Mouse (Mus musculus) CH12.LX (cell line): ENCODE measurements around the gene Camsap2. TPM values are rescaled to one million over a fixed set of nuclear protein-coding genes. Genes with fewer than 3 reads are reported as not detected.

Experiments
- DNase-seq: peaks from one replicate; pipeline ENCODE4 v3.0.0-alpha.2; 2013; ENCODE audit errors: extremely low read depth
- H3K27ac ChIP-seq: 2 replicates; pipeline ENCODE4 v1.5.1; 2012; ENCODE audit warnings: low read depth, mild to moderate bottlenecking, control low read depth, moderate library complexity; ENCODE audit not compliant: insufficient read depth
- H3K27me3 ChIP-seq: replicated peaks from 2 replicates; pipeline ENCODE3; 2012; ENCODE audit warnings: inconsistent platforms
- H3K36me3 ChIP-seq, 2 experiments: replicated peaks in 1 of 2; 2 replicates each; pipeline versions ENCODE3 to v1.6.1; 2012; ENCODE audit warnings: inconsistent platforms in 1 of 2, low read length in 1 of 2, mild to moderate bottlenecking in 1 of 2, mixed read lengths in 1 of 2, moderate library complexity in 1 of 2; ENCODE audit not compliant: control insufficient read depth in 1 of 2, insufficient read depth in 1 of 2
- H3K4me1 ChIP-seq, 2 experiments: 2 replicates each; pipeline ENCODE4 v1.6.1; 2012; ENCODE audit warnings: inconsistent platforms in 1 of 2, moderate library complexity in 1 of 2; ENCODE audit not compliant: insufficient read depth in 2 of 2, control insufficient read depth in 1 of 2
- H3K4me2 ChIP-seq: 2 replicates; pipeline ENCODE4 v1.6.1; 2012; ENCODE audit warnings: low read depth, mild to moderate bottlenecking, control low read depth; ENCODE audit not compliant: poor library complexity, insufficient read depth, severe bottlenecking
- H3K4me3 ChIP-seq, 3 experiments: fragments of 150-350 bp in 1 of 3; sonication (generic) in 1 of 3; replicated peaks in 1 of 3; 2 replicates each; pipeline versions ENCODE3 to v1.5.1; 2011 to 2012; ENCODE audit warnings: low read depth in 2 of 3, low read length in 2 of 3, mild to moderate bottlenecking in 2 of 3, moderate library complexity in 2 of 3, control low read depth in 1 of 3, improper control_type of control experiment in 1 of 3, inconsistent platforms in 1 of 3, mixed read lengths in 1 of 3; ENCODE audit not compliant: poor library complexity in 1 of 3
- H3K79me2 ChIP-seq: replicated peaks from 2 replicates; pipeline ENCODE4 v1.6.1; 2012; ENCODE audit warnings: mild to moderate bottlenecking, moderate library complexity; ENCODE audit not compliant: control insufficient read depth, poor library complexity, insufficient read depth, severe bottlenecking; ENCODE audit errors: extremely low read depth
- H3K9ac ChIP-seq: 2 replicates; pipeline ENCODE4 v1.6.1; 2012; ENCODE audit warnings: low read depth, mild to moderate bottlenecking, control low read depth, moderate library complexity; ENCODE audit not compliant: insufficient read depth
- H3K9me3 ChIP-seq: replicated peaks from 2 replicates; pipeline ENCODE3; 2012; ENCODE audit warnings: low read length, inconsistent platforms, mixed read lengths
- BHLHE40 ChIP-seq: IDR thresholded peaks from 2 replicates; pipeline ENCODE4 v1.6.1; 2011; ENCODE audit warnings: mild to moderate bottlenecking, low read depth, low read length, improper control_type of control experiment
- CHD1 ChIP-seq: IDR thresholded peaks from 2 replicates; pipeline ENCODE4 v1.6.1; 2012; ENCODE audit warnings: low read depth, low read length, improper control_type of control experiment, inconsistent platforms
- CHD2 ChIP-seq: IDR thresholded peaks from 2 replicates; pipeline ENCODE4 v1.6.1; 2011; ENCODE audit warnings: low read length, improper control_type of control experiment
- CTCF ChIP-seq, 2 experiments: IDR thresholded peaks in 1 of 2; conservative IDR thresholded peaks in 1 of 2; 2 replicates each; pipeline ENCODE4 v1.5.1; 2011 to 2012; ENCODE audit warnings: low read depth in 2 of 2, low read length in 2 of 2, improper control_type of control experiment in 1 of 2, inconsistent platforms in 1 of 2, mild to moderate bottlenecking in 1 of 2, moderate library complexity in 1 of 2
- EP300 ChIP-seq: IDR thresholded peaks from 2 replicates; pipeline ENCODE4 v1.6.1; 2011; ENCODE audit warnings: low read length, improper control_type of control experiment
- GABPA ChIP-seq: IDR thresholded peaks from 2 replicates; pipeline ENCODE4 v1.6.1; 2012; ENCODE audit warnings: low read depth, low read length, improper control_type of control experiment, inconsistent platforms; ENCODE audit not compliant: insufficient replicate concordance
- HCFC1 ChIP-seq: IDR thresholded peaks from 2 replicates; pipeline ENCODE4 v1.6.1; 2012; ENCODE audit warnings: low read depth, mild to moderate bottlenecking, inconsistent platforms, low read length, improper control_type of control experiment
- IRF4 ChIP-seq: IDR thresholded peaks from 2 replicates; pipeline ENCODE4 v1.6.1; 2014; ENCODE audit warnings: low read depth, mild to moderate bottlenecking, inconsistent platforms, low read length, improper control_type of control experiment
- JUN ChIP-seq: IDR thresholded peaks from 2 replicates; pipeline ENCODE4 v1.6.1; 2011; ENCODE audit warnings: low read depth, mild to moderate bottlenecking, low read length, improper control_type of control experiment, moderate library complexity; ENCODE audit not compliant: insufficient read depth
- JUND ChIP-seq: conservative IDR thresholded peaks from 2 replicates; pipeline ENCODE4 v1.6.1; 2011; ENCODE audit warnings: low read depth, low read length, improper control_type of control experiment
- MAFK ChIP-seq: IDR thresholded peaks from 2 replicates; pipeline ENCODE4 v1.6.1; 2011; ENCODE audit warnings: low read length, improper control_type of control experiment; ENCODE audit not compliant: insufficient replicate concordance
- MAX ChIP-seq: IDR thresholded peaks from 2 replicates; pipeline ENCODE4 v1.6.1; 2011; ENCODE audit warnings: low read length, improper control_type of control experiment
- MXI1 ChIP-seq: IDR thresholded peaks from 2 replicates; pipeline ENCODE4 v1.6.1; 2011; ENCODE audit warnings: mild to moderate bottlenecking, low read depth, low read length, improper control_type of control experiment
- MYC ChIP-seq: IDR thresholded peaks from 2 replicates; pipeline ENCODE4 v1.6.1; 2011; ENCODE audit warnings: low read depth, mild to moderate bottlenecking, improper control_type of control experiment, low read length
- NELFE ChIP-seq: IDR thresholded peaks from 2 replicates; pipeline ENCODE4 v1.6.1; 2011; ENCODE audit warnings: low read depth, low read length, improper control_type of control experiment
- PAX5 ChIP-seq: IDR thresholded peaks from 2 replicates; pipeline ENCODE4 v1.6.1; 2012; ENCODE audit warnings: low read length, inconsistent platforms, mixed read lengths
- POLR2A ChIP-seq: IDR thresholded peaks from 2 replicates; pipeline ENCODE4 v1.6.1; 2011; ENCODE audit warnings: low read depth, mild to moderate bottlenecking, improper control_type of control experiment, low read length
- POLR2AphosphoS2 ChIP-seq: IDR thresholded peaks from 2 replicates; pipeline ENCODE4 v1.6.1; 2011; ENCODE audit warnings: low read depth, low read length, improper control_type of control experiment
- SIN3A ChIP-seq: IDR thresholded peaks from 2 replicates; pipeline ENCODE4 v1.6.1; 2012; ENCODE audit warnings: low read length, improper control_type of control experiment, inconsistent platforms
- SMC3 ChIP-seq: IDR thresholded peaks from 2 replicates; pipeline ENCODE4 v1.6.1; 2011; ENCODE audit warnings: low read depth, low read length, improper control_type of control experiment
- TCF12 ChIP-seq: IDR thresholded peaks from 2 replicates; pipeline ENCODE4 v1.6.1; 2014; ENCODE audit warnings: low read depth, mild to moderate bottlenecking, inconsistent platforms, low read length, improper control_type of control experiment
- UBTF ChIP-seq: IDR thresholded peaks from 2 replicates; pipeline ENCODE4 v1.6.1; 2012; ENCODE audit warnings: low read depth, mild to moderate bottlenecking, inconsistent platforms, low read length, improper control_type of control experiment, moderate library complexity
- USF1 ChIP-seq: IDR thresholded peaks from 2 replicates; pipeline ENCODE4 v1.6.1; 2014; ENCODE audit warnings: low read depth, mild to moderate bottlenecking, inconsistent platforms, low read length, improper control_type of control experiment
- USF2 ChIP-seq: conservative IDR thresholded peaks from 2 replicates; pipeline ENCODE4 v1.6.1; 2011; ENCODE audit warnings: low read depth, low read length, improper control_type of control experiment
- ZKSCAN1 ChIP-seq: IDR thresholded peaks from 2 replicates; pipeline ENCODE4 v1.6.1; 2012; ENCODE audit warnings: low read depth, inconsistent platforms, low read length, improper control_type of control experiment, borderline replicate concordance
- ZNF384 ChIP-seq: IDR thresholded peaks from 2 replicates; pipeline ENCODE4 v1.6.1; 2012; ENCODE audit warnings: low read depth, low read length, improper control_type of control experiment, inconsistent platforms
- dilution Hi-C: fragments of 300-500 bp; cut with MboI; formaldehyde crosslinking; loops from 2 replicates; pipeline ENCODE4 v1.14.3; 2020; ENCODE audit warnings: low sequenced_read_pairs; ENCODE audit not compliant: extremely low pct_unique_long_range_greater_than_20kb, extremely low pct_ligation_motif_present
- in situ Hi-C: fragments of 300-500 bp; cut with MboI; formaldehyde crosslinking; loops from 3 replicates; pipeline ENCODE4 v1.14.3; 2019; ENCODE audit warnings: low sequenced_read_pairs, low pct_ligation_motif_present, low pct_unique_long_range_greater_than_20kb, mixed read lengths
- polyA plus RNA-seq: library from polyadenylated mRNA; unstranded; fragments of >175 nt; gene quantifications from 2 replicates; pipeline ENCODE4 v1.2.1, GENCODE M21; 2012; ENCODE audit warnings: low read depth; ENCODE audit not compliant: insufficient read length
- total RNA-seq, 2 experiments: library from RNA; depleted of rRNA; stranded (reverse); fragments of 300-350 nt in 1 of 2; fragments of >200 nt in 1 of 2; gene quantifications; 2 replicates each; pipeline ENCODE4 v1.2.3; 2012 to 2014

Camsap2 gene
- total and polyA plus RNA-seq, 3 experiments = 5.6 to 11.3 (median 9.5) TPM

DNA sequence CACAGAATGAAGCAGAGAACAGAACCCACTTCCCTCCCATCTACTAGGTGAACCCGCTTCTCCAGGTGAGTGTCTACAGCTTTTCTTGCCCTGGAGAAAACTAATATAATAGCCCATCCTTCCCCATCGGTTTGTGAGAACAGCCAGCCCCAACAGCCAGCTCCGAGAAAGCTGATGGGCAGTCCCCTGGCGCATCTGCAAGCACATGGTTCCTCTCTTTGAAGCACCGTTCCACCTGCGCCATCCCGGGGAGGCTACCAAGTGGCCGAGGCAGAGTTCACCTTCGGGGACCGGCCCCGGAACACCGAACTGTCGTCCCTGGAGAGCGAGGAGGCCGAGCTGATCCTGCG, 86.4 kb downstream of the Camsap2 start:
- no peak overlapping the region for H3K9ac ChIP-seq
- H3K36me3 ChIP-seq = no peaks in the 10 kb centered on the region
- peaks cover 14% of the 10 kb centered on the region for H3K9me3 ChIP-seq
- H3K27me3 ChIP-seq = no peaks in the 10 kb centered on the region
- dilution Hi-C loops = no loop called here
- no peak for DNase-seq
- no peak overlapping the region for H3K27ac ChIP-seq
- no peak overlapping the region for H3K4me3 ChIP-seq
- no peak overlapping the region for H3K4me2 ChIP-seq
- H3K79me2 ChIP-seq = no peaks in the 10 kb centered on the region
- no peak for TF ChIP-seq UBTF
- TF ChIP-seq CTCF (conservative IDR thresholded peaks at IDR 0.05 in 1 of 2, IDR thresholded peaks at IDR 0.05 in 1 of 2; ENCODE audit: low read depth in 2 of 2, low read length in 2 of 2) = no peak
- TF ChIP-seq POLR2A = no peak
- no peak for TF ChIP-seq CHD1
- no peak for TF ChIP-seq SIN3A
- no peak for TF ChIP-seq GABPA
- no peak for TF ChIP-seq MAFK
- no peak for TF ChIP-seq SMC3
- no peak for TF ChIP-seq CHD2
- in situ Hi-C loops = no loop called here
- H3K4me1 ChIP-seq = peaks cover 39 to 55% of the 10 kb centered on the region in 2 experiments

DNA sequence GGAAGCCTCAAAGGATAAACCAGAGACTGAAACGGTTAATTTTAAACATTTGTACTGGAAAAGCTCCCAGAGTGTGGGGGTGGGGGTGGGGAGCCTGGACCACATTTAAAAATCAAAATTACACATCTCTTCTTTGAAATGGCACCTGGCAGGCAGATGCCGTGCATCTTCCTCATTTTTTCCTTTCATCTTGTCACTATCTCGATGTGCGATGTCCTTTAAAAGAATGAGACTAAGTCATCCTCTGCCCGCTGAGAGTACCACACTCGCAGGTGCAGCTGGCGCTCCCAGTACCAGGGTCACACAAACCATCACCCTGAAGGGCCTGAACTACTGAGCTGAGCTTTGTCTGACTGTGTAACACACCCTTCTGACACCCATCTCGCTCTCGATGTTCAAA, 87.4 kb downstream of the Camsap2 start:
- Histone ChIP-seq H3K4me3 (no peak overlapping the region), H3K4me1 (peaks cover 36 to 54% of the 10 kb centered on the region in 2 experiments), H3K27ac (no peak overlapping the region), H3K27me3 (no peaks in the 10 kb centered on the region), H3K79me2 (no peaks in the 10 kb centered on the region)
- dilution Hi-C loops (no loop called here), in situ Hi-C loops (no loop called here)
- TF ChIP-seq PAX5 (no peak), MXI1 (no peak), CHD2 (peak; percentile 67; the same call in 1 of the 2 replicates), EP300 (peak; percentile 64), UBTF (no peak), TCF12 (peak; percentile 74), MAX (no peak), HCFC1 (no peak), ZKSCAN1 (no peak), POLR2AphosphoS2 (no peak), BHLHE40 (peak; percentile 46), JUND (0 out of 2 replicates have a peak, but pooled peaks have one; percentile 34), JUN (peak; percentile 47; the same call in 1 of the 2 replicates), NELFE (no peak), USF2 (no peak), MYC (no peak), ZNF384 (no peak), USF1 (no peak), IRF4 (0 out of 2 replicates have a peak, but pooled peaks have one; percentile 26)
- TF ChIP-seq, all 38 proteins: peak for 7
- Histone ChIP-seq H3K4me2 (peak overlapping the region; percentile 32; the same call in 1 of the 2 replicates), H3K36me3 (no peaks in the 10 kb centered on the region), H3K9ac (no peak overlapping the region), H3K9me3 (peaks cover 14% of the 10 kb centered on the region)
- peak; percentile 19 for DNase-seq
